Mouse (Mus musculus): ENCODE data around the gene Gm21256. TPM values are rescaled to one million over a fixed set of nuclear protein-coding genes. Genes with fewer than 3 reads are reported as not detected.
"Not testable (repeated sequence)": the region's sequence is repeated elsewhere in the genome, so short reads cannot be mapped to it uniquely, and the experiment has no call there.

Gm21256 gene
- not detected in 2 replicates for polyA plus RNA-seq (2012; rRNA removed)

GRCm38 (mm10) chrY:47450660-47451059 is at the start of gene Gm21256:
TSS of gene Gm21256 (plus strand) at chrY:47450960.
- DNase-seq (ENCODE audit: low read depth): not testable (repeated sequence)

Other genes starting within 250 kb of the Gm21256 start
- gene Gm21170, start 240.1 kb downstream of the Gm21256 start, polyA plus RNA-seq (2012; rRNA removed): not detected in 2 replicates

Measured in gonadal fat pad, adult 2 months (tissue).